Mouse (Mus musculus) cerebellum, adult 2 months (tissue): ENCODE results near the gene Fam20c.

Experiments used
- CTCF ChIP-seq: fragments of 200-500 bp; IDR thresholded peaks from 2 replicates; pipeline ENCODE4 v1.5.1; 2011; ENCODE audit warnings: low read depth, mild to moderate bottlenecking, control low read depth, low read length, moderate library complexity, borderline replicate concordance; ENCODE audit not compliant: insufficient read depth
- POLR2A ChIP-seq: fragments of 200-500 bp; IDR thresholded peaks from 2 replicates; pipeline ENCODE4 v1.6.1; 2011; ENCODE audit warnings: low read length, control low read depth, borderline replicate concordance; ENCODE audit not compliant: insufficient read depth

DNA sequence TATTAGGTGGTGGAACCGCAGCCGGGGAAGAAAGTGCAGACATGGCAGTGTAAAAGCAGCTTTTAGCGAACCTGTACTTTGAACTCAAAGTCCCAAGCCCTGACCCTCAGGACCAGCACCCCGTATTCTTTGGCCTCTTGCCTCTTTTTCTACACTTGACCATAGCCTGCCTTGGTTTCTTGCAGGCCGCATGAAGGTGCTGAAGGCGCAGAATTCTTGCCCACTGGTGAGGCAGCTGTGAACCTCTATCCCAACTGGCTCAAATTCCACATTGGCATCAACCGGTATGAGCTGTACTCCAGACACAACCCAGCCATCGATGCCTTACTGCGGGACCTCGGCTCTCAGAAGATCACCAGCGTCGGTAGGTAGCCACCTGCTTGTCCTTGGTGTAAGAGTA is 3.3 kb downstream of the Fam20c start:
- no peak for TF ChIP-seq CTCF
- TF ChIP-seq POLR2A, result no peak
